Mouse (Mus musculus) bone marrow macrophage, adult 2 months (primary cell): ENCODE data around the gene Trpm3.

Source experiments
- CTCF ChIP-seq: IDR thresholded peaks from 2 replicates; pipeline ENCODE4 v1.5.1; 2012; ENCODE audit warnings: low read depth, mild to moderate bottlenecking, low read length, moderate library complexity
- POLR2A ChIP-seq: IDR thresholded peaks from 2 replicates; pipeline ENCODE4 v1.6.1; 2012; ENCODE audit warnings: mild to moderate bottlenecking, low read depth, low read length, borderline replicate concordance

- TF ChIP-seq POLR2A = no peak
- no peak for TF ChIP-seq CTCF
Observed at GRCm38 (mm10) chr19:22901892-22902291, 763.0 kb downstream of the Trpm3 start.
